Mouse (Mus musculus) forebrain, postnatal 0 days (tissue): ENCODE data around the gene Homer1. TPM values are rescaled to one million over a fixed set of nuclear protein-coding genes. Genes with fewer than 3 reads are reported as not detected.

ENCODE experiments used
- ATAC-seq: fragments of 200-750 bp; cut with Nextera tagmentation; 2 replicates; pipeline ENCODE4 v1.8.0; 2017; ENCODE audit warnings: mild to moderate bottlenecking, moderate library complexity
- DNase-seq: peaks from one replicate; pipeline ENCODE4 v3.0.0-alpha.2; 2015
- H3K27ac ChIP-seq: fragments of 300-500 bp; sonication (generic); 2 replicates; pipeline ENCODE4 v1.5.1; 2014; ENCODE audit warnings: low read depth, mild to moderate bottlenecking, antibody characterized with exemption, low read length, moderate library complexity, mixed read lengths
- H3K27me3 ChIP-seq: fragments of 300-500 bp; sonication (generic); 2 replicates; pipeline ENCODE4 v1.6.1; 2014; ENCODE audit warnings: mild to moderate bottlenecking, low read length, mixed read lengths; ENCODE audit not compliant: insufficient read depth
- H3K36me3 ChIP-seq: fragments of 300-500 bp; sonication (generic); 2 replicates; pipeline ENCODE4 v1.6.1; 2014; ENCODE audit warnings: mild to moderate bottlenecking, moderate library complexity; ENCODE audit not compliant: insufficient read depth
- H3K4me1 ChIP-seq: fragments of 300-500 bp; sonication (generic); 2 replicates; pipeline ENCODE4 v1.6.1; 2014; ENCODE audit warnings: antibody characterized with exemption; ENCODE audit not compliant: insufficient read depth
- H3K4me2 ChIP-seq: fragments of 300-500 bp; sonication (generic); 2 replicates; pipeline ENCODE4 v1.6.1; 2014; ENCODE audit warnings: low read depth, mild to moderate bottlenecking, moderate library complexity
- H3K4me3 ChIP-seq: fragments of 300-500 bp; sonication (generic); 2 replicates; pipeline ENCODE4 v1.5.1; 2014; ENCODE audit warnings: low read depth, low read length, mixed read lengths
- H3K9ac ChIP-seq: fragments of 300-500 bp; sonication (generic); 2 replicates; pipeline ENCODE4 v1.6.1; 2014; ENCODE audit warnings: mild to moderate bottlenecking
- H3K9me3 ChIP-seq: fragments of 300-500 bp; sonication (generic); 2 replicates; pipeline ENCODE4 v1.6.1; 2016; ENCODE audit warnings: low read length
- CTCF ChIP-seq: sonication (generic); IDR thresholded peaks from 2 replicates; pipeline ENCODE4 v1.5.1; 2016; ENCODE audit warnings: antibody characterized with exemption, control low read depth, low read depth
- WGBS: fragments of 180-500 bp; shearing (Covaris S2); extraction: QIAGEN DNeasy Blood & Tissue Kit; methylation state at CpG from one replicate; pipeline ENCODE4 v1.1.7; 2014; 5-methylcytosine and 5-hydroxymethylcytosine counted together
- polyA plus RNA-seq: library from polyadenylated mRNA; unstranded; fragments of >200 nt; fragmentation: Nextera tagmentation; extraction: Ambion mirVana; gene quantifications from 2 replicates; pipeline ENCODE4 v1.2.1, GENCODE M21; 2015
- total RNA-seq: library from RNA; depleted of rRNA; stranded (reverse); fragments of >200 nt; gene quantifications from 2 replicates; pipeline ENCODE4 v1.2.3, GENCODE M21; 2014

Gene Homer1
- total and polyA plus RNA-seq, 2 experiments from 2014 or later, result 14.8 to 102 TPM

GRCm38 (mm10) chr13:93335337-93335736, 35.9 kb downstream of the Homer1 start:
- H3K4me1 ChIP-seq, result no peaks in the 10 kb centered on the region
- no peak for ATAC-seq
- no peaks in the 10 kb centered on the region for H3K9me3 ChIP-seq
- no peak overlapping the region for H3K4me2 ChIP-seq
- no peak overlapping the region for H3K27ac ChIP-seq
- no peak overlapping the region for H3K4me3 ChIP-seq
- no peak for DNase-seq
- H3K9ac ChIP-seq, result no peak overlapping the region
- WGBS, result 83% methylated on average over 3 of the region's 3 CpGs
- H3K27me3 ChIP-seq, result no peaks in the 10 kb centered on the region
- TF ChIP-seq CTCF, result peak; percentile 29; the same call in 1 of the 2 replicates
- no peaks in the 10 kb centered on the region for H3K36me3 ChIP-seq

GRCm38 (mm10) chr13:93338394-93338793, 39.0 kb downstream of the Homer1 start:
- no peak overlapping the region for H3K4me3 ChIP-seq
- no peaks in the 10 kb centered on the region for H3K9me3 ChIP-seq
- H3K4me1 ChIP-seq, result no peaks in the 10 kb centered on the region
- no peak overlapping the region for H3K4me2 ChIP-seq
- no peak overlapping the region for H3K27ac ChIP-seq
- WGBS, result 75% methylated on average over 5 of the region's 5 CpGs
- 0 out of 2 replicates have a peak, but pooled peaks cover 5% of the 10 kb centered on the region for H3K36me3 ChIP-seq
- H3K27me3 ChIP-seq, result no peaks in the 10 kb centered on the region
- no peak for ATAC-seq
- no peak for TF ChIP-seq CTCF
- no peak overlapping the region for H3K9ac ChIP-seq
- no peak for DNase-seq

- Histone ChIP-seq H3K27ac (no peak overlapping the region), H3K4me1 (no peaks in the 10 kb centered on the region), H3K9me3 (no peaks in the 10 kb centered on the region), H3K4me3 (no peak overlapping the region), H3K36me3 (0 out of 2 replicates have a peak, but pooled peaks cover 5% of the 10 kb centered on the region), H3K4me2 (no peak overlapping the region), H3K27me3 (no peaks in the 10 kb centered on the region), H3K9ac (no peak overlapping the region)
- TF ChIP-seq CTCF, result no peak
- WGBS, result 86% methylated on average over 3 of the region's 3 CpGs
- ATAC-seq (no peak), DNase-seq (no peak)
Measured at GRCm38 (mm10) chr13:93340555-93341278, 41.3 kb downstream of the Homer1 start.

GRCm38 (mm10) chr13:93342641-93343040, 43.2 kb downstream of the Homer1 start:
- WGBS, result 61% methylated on average over 5 of the region's 5 CpGs
- Histone ChIP-seq H3K4me3 (no peak overlapping the region), H3K36me3 (0 out of 2 replicates have a peak, but pooled peaks cover 5% of the 10 kb centered on the region), H3K4me2 (no peak overlapping the region), H3K27me3 (no peaks in the 10 kb centered on the region), H3K9ac (no peak overlapping the region), H3K9me3 (no peaks in the 10 kb centered on the region), H3K27ac (no peak overlapping the region), H3K4me1 (no peaks in the 10 kb centered on the region)
- TF ChIP-seq CTCF, result no peak
- ATAC-seq (no peak), DNase-seq (no peak)

- H3K9me3 ChIP-seq, result no peaks in the 10 kb centered on the region
- H3K4me1 ChIP-seq, result no peaks in the 10 kb centered on the region
- H3K9ac ChIP-seq, result no peak overlapping the region
- 95% methylated on average over 1 of the region's 1 CpGs for WGBS
- no peaks in the 10 kb centered on the region for H3K27me3 ChIP-seq
- H3K4me2 ChIP-seq, result no peak overlapping the region
- ATAC-seq (no peak), DNase-seq (no peak)
- 0 out of 2 replicates have a peak, but pooled peaks cover 5% of the 10 kb centered on the region for H3K36me3 ChIP-seq
- H3K27ac ChIP-seq, result no peak overlapping the region
- no peak overlapping the region for H3K4me3 ChIP-seq
- no peak for TF ChIP-seq CTCF
Measured at GRCm38 (mm10) chr13:93344395-93344794, 45.0 kb downstream of the Homer1 start.

- 90% methylated on average over 3 of the region's 3 CpGs for WGBS
- H3K4me1 ChIP-seq, result no peaks in the 10 kb centered on the region
- no peak overlapping the region for H3K4me2 ChIP-seq
- 0 out of 2 replicates have a peak, but pooled peaks cover 13% of the 10 kb centered on the region for H3K36me3 ChIP-seq
- DNase-seq (no peak), ATAC-seq (no peak)
- no peak overlapping the region for H3K9ac ChIP-seq
- no peaks in the 10 kb centered on the region for H3K27me3 ChIP-seq
- no peaks in the 10 kb centered on the region for H3K9me3 ChIP-seq
- no peak overlapping the region for H3K27ac ChIP-seq
- H3K4me3 ChIP-seq, result no peak overlapping the region
- TF ChIP-seq CTCF, result no peak
Measured at GRCm38 (mm10) chr13:93345854-93346253, 46.4 kb downstream of the Homer1 start.

- no peaks in the 10 kb centered on the region for H3K9me3 ChIP-seq
- 81% methylated on average over 2 of the region's 2 CpGs for WGBS
- no peak overlapping the region for H3K4me2 ChIP-seq
- DNase-seq, result no peak
- H3K4me1 ChIP-seq, result no peaks in the 10 kb centered on the region
- H3K36me3 ChIP-seq, result 0 out of 2 replicates have a peak, but pooled peaks cover 8% of the 10 kb centered on the region
- no peak overlapping the region for H3K9ac ChIP-seq
- no peak overlapping the region for H3K4me3 ChIP-seq
- no peaks in the 10 kb centered on the region for H3K27me3 ChIP-seq
- H3K27ac ChIP-seq, result no peak overlapping the region
- no peak for TF ChIP-seq CTCF
- ATAC-seq, result no peak
Measured at GRCm38 (mm10) chr13:93352030-93352429, 52.6 kb downstream of the Homer1 start.
